Mouse (Mus musculus) limb, embryonic 13.5 days (tissue): Measurements from ENCODE around the gene Sod3. TPM values are rescaled to one million over a fixed set of nuclear protein-coding genes. Genes with fewer than 3 reads are reported as not detected.

Experiments
- ATAC-seq: fragments of 200-750 bp; cut with Nextera tagmentation; 2 replicates; pipeline ENCODE4 v1.8.0; 2017; ENCODE audit warnings: low read depth, moderate number of reproducible peaks, moderate TSS enrichment; ENCODE audit not compliant: low FRiP score
- H3K27ac ChIP-seq: fragments of 300-500 bp; sonication (generic); 2 replicates; pipeline ENCODE4 v1.5.1; 2015; ENCODE audit warnings: inconsistent platforms, mild to moderate bottlenecking, moderate library complexity
- H3K27me3 ChIP-seq: fragments of 300-500 bp; sonication (generic); 2 replicates; pipeline ENCODE4 v1.6.1; 2015; ENCODE audit warnings: mild to moderate bottlenecking, inconsistent platforms
- H3K36me3 ChIP-seq: fragments of 300-500 bp; sonication (generic); 2 replicates; pipeline ENCODE4 v1.6.1; 2015; ENCODE audit warnings: inconsistent platforms, mild to moderate bottlenecking, moderate library complexity
- H3K4me1 ChIP-seq: fragments of 300-500 bp; sonication (generic); 2 replicates; pipeline ENCODE4 v1.6.1; 2015; ENCODE audit warnings: inconsistent platforms
- H3K4me2 ChIP-seq: fragments of 300-500 bp; sonication (generic); replicated peaks from 2 replicates; pipeline ENCODE4 v1.6.1; 2015; ENCODE audit warnings: inconsistent platforms, mild to moderate bottlenecking, moderate library complexity
- H3K4me3 ChIP-seq: fragments of 300-500 bp; sonication (generic); 2 replicates; pipeline ENCODE4 v1.5.1; 2015; ENCODE audit warnings: moderate library complexity, mild to moderate bottlenecking, inconsistent platforms
- H3K9ac ChIP-seq: fragments of 300-500 bp; sonication (generic); 2 replicates; pipeline ENCODE4 v1.6.1; 2015; ENCODE audit warnings: mild to moderate bottlenecking, inconsistent platforms
- H3K9me3 ChIP-seq: fragments of 300-500 bp; sonication (generic); 2 replicates; pipeline ENCODE4 v1.6.1; 2016; ENCODE audit warnings: inconsistent platforms
- WGBS: fragments of 180-500 bp; shearing (Covaris S2); methylation state at CpG from one replicate; pipeline ENCODE4 v1.1.7; 2015; 5-methylcytosine and 5-hydroxymethylcytosine counted together
- polyA plus RNA-seq: library from polyadenylated mRNA; unstranded; fragments of >200 nt; fragmentation: Nextera tagmentation; extraction: Ambion mirVana; gene quantifications from 2 replicates; pipeline ENCODE4 v1.2.1, GENCODE M21; 2015

The Sod3 gene
- polyA plus RNA-seq, 1 experiment from 2014 or later, result 0.20 TPM

DNA sequence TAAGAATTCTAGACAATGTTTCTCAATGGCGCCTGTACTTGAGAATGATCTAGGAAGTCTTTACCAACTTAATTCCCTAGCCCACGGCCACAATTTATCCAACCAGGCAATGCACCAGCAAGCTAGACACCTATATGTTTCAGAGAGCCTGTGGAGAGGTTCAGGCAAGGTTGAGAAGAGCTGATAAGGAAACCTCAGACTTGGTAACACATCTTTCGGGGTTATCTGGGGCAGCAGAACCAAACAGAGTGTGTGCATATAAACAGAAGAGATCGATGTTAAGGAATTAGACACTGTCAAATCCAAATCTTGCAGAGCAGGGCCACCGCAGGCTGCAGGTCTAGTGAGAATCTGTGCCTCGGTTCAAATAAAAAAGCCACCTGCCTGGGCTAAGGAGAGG lies 5.5 kb upstream of the Sod3 start:
- Histone ChIP-seq H3K27me3 (peaks cover 63% of the 10 kb centered on the region), H3K4me3 (no peak overlapping the region), H3K27ac (no peak overlapping the region), H3K4me1 (peaks cover 13% of the 10 kb centered on the region), H3K9me3 (no peaks in the 10 kb centered on the region), H3K4me2 (no peak overlapping the region), H3K36me3 (no peaks in the 10 kb centered on the region), H3K9ac (no peak overlapping the region)
- 89% methylated on average over 6 of the region's 6 CpGs for WGBS
- no peak for ATAC-seq

DNA sequence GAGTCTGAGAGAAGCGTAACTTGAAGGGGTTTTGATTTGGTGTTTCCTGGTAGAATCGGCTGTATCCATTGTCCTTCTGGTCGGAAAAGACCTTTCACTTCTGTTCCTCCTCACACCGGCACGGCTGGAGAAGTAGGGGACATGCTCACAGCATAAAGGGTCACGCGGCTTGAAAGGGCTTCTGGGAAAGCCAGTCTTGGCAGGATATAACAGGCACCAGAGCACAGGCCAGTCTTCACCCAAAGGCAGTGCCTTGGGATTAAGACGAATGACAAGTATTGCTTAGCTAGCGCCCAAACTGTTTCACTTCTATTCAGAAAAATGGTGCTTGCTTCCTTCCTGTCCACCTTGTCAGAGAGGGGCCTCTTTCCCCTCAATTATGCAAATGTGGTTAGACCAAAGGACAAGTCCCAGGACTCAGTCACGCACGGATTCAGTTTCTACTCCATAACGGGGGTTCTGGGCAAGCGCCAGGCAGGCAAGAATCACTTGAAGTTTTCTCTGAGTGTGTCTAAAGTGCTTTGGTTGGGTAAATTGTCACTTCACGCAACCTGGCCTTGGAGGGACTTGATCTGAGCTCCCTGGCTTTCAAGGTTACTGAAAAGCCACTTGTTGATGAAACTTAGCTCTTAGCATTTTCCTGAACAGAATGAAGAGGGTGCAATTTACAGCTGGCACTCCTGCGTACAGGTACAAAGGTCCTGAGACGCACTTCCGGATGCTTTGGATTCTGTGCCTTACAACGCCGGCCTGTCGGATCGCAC lies 3.1 kb upstream of the Sod3 start:
- no peak for ATAC-seq
- Histone ChIP-seq H3K9me3 (no peaks in the 10 kb centered on the region), H3K4me1 (peaks cover 17% of the 10 kb centered on the region), H3K4me3 (no peak overlapping the region), H3K36me3 (no peaks in the 10 kb centered on the region), H3K9ac (no peak overlapping the region), H3K27me3 (peaks cover 68% of the 10 kb centered on the region), H3K27ac (no peak overlapping the region), H3K4me2 (no peak overlapping the region)
- WGBS, result 75% methylated on average over 21 of the region's 21 CpGs

DNA sequence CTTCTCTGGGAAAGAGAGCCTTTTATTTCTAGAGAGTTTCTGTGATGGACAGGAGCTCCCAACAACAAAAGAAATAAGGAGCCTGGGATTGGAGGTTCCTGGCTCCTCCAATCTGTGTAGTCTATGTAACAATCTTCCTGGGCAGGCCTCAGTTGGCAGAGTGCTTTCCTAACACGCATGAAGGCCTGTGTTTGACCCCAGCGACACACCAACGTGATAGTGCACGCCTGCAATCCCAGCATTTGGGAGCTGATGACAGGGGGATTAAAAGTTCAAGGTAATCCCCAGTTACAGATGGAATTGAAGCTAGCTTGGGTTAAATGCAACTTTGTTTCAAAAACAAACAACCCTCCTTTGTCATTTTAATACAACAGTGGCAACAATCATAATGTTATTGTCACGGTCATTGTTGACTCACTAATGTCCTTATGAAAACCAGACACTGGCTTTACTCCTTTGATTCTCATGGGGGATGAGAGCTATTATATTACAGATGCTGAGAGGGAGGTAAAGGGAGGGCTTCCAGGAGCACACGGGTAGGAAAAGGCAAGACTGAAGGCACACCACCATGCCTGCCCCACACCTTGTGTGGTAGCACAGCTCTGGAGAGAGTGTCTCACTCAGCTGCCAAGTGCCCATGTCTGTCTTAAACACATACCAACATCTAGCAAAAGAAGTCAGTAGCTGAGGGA lies 669 bp upstream of the Sod3 start:
- Histone ChIP-seq H3K4me2 (no peak overlapping the region), H3K27ac (no peak overlapping the region), H3K4me1 (peaks cover 5% of the 10 kb centered on the region; the same call in 1 of the 2 replicates), H3K9me3 (no peaks in the 10 kb centered on the region), H3K9ac (no peak overlapping the region), H3K36me3 (no peaks in the 10 kb centered on the region), H3K27me3 (peaks cover 56% of the 10 kb centered on the region), H3K4me3 (no peak overlapping the region)
- WGBS, result 65% methylated on average over 6 of the region's 6 CpGs
- ATAC-seq, result no peak

DNA sequence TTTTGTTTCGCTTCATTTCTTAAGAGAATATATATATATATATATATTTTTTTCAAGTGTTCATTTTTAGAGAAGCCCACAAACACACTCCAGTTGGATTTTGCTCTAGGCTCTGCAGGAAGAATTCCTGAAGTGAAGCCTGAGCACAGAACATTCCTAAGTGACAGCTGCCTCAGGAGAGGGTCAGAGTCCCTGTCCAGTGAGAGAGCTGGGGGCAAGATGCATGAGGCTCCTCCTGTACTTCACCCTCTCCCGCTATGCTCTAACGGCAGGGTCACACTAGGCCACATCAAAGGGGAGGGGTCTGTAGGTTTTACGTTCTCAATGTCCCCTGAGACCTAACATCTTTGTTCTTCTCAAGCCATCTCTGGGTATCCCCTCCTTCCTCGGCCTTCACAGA lies 930 bp downstream of the Sod3 start:
- ATAC-seq, result no peak
- Histone ChIP-seq H3K27me3 (peaks cover 50% of the 10 kb centered on the region), H3K36me3 (no peaks in the 10 kb centered on the region), H3K4me3 (no peak overlapping the region), H3K4me1 (peaks cover 8% of the 10 kb centered on the region; the same call in 1 of the 2 replicates), H3K27ac (no peak overlapping the region), H3K9ac (no peak overlapping the region), H3K4me2 (no peak overlapping the region), H3K9me3 (no peaks in the 10 kb centered on the region)
- WGBS, result 50% methylated on average over 5 of the region's 5 CpGs

DNA sequence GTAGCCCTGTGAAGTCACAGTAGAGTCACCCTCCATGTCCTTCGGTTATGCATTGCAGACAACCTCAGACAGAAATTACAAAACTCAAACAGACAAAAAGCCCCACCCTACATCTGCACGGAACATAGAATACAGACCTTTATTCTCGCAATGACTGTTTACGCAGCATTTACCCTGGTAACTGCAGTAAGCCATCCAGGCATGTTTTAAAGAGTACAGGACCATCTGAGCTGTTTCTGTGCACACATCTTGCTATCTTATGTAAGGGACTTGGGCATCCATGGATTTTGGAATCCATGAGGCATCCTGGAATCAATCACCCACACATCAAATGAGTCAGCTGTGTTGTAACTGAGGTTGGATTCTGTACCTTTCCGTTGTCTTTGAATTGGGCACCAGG lies 2.3 kb downstream of the Sod3 start:
- Histone ChIP-seq H3K4me3 (no peak overlapping the region), H3K4me2 (no peak overlapping the region), H3K36me3 (no peaks in the 10 kb centered on the region), H3K27ac (no peak overlapping the region), H3K27me3 (peaks cover 36% of the 10 kb centered on the region), H3K9me3 (no peaks in the 10 kb centered on the region), H3K4me1 (peaks cover 8% of the 10 kb centered on the region; the same call in 1 of the 2 replicates), H3K9ac (no peak overlapping the region)
- no peak for ATAC-seq
- 88% methylated on average over 5 of the region's 5 CpGs for WGBS

DNA sequence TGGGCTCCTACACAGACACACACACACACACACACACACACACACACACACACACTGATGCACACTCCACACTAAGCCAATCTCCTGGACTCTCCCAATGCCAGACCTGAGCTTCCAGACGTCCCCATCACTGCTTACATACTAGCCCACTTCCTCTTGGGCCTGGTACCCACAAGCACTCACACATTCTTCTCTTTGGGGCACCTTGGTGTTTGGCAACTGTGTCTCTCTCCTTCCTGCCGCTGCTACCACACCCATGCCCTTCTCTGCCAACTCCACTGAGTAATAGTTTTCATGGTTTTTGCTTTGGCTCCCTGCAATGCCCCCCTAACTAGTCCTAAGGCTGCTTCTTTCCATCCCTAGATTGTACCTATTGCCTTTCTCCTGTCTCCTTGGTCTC lies 3.1 kb downstream of the Sod3 start:
- Histone ChIP-seq H3K27me3 (peaks cover 32% of the 10 kb centered on the region), H3K4me3 (no peak overlapping the region), H3K4me2 (no peak overlapping the region), H3K4me1 (peaks cover 8% of the 10 kb centered on the region; the same call in 1 of the 2 replicates), H3K36me3 (no peaks in the 10 kb centered on the region), H3K9ac (no peak overlapping the region), H3K27ac (no peak overlapping the region), H3K9me3 (no peaks in the 10 kb centered on the region)
- no peak for ATAC-seq
- 65% methylated on average over 2 of the region's 2 CpGs for WGBS

DNA sequence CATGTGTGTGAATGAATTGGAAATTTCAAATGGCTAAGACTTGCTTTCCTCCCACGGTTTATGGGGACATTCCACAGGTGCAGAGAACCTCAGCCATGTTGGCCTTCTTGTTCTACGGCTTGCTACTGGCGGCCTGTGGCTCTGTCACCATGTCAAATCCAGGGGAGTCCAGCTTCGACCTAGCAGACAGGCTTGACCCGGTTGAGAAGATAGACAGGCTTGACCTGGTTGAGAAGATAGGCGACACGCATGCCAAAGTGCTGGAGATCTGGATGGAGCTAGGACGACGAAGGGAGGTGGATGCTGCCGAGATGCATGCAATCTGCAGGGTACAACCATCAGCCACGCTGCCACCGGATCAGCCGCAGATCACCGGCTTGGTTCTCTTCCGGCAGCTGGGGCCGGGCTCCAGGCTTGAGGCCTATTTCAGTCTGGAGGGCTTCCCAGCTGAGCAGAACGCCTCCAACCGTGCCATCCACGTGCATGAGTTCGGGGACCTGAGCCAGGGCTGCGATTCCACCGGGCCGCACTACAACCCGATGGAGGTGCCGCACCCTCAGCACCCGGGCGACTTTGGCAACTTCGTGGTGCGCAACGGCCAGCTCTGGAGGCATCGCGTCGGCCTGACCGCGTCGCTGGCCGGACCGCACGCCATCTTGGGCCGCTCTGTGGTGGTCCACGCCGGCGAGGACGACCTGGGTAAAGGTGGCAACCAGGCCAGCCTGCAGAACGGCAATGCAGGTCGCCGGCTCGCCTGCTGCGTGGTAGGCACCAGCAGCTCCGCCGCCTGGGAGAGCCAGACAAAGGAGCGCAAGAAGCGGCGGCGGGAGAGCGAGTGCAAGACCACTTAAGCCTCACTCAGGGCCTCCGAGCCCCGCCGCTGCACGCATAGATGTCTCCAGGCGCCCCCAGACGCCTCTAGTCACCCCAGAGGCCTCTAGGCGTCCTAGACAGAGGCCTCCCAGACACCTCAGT lies 4.6 kb downstream of the Sod3 start:
- H3K4me3 ChIP-seq, result peak overlapping the region; percentile 22
- 55% methylated on average over 63 of the region's 63 CpGs for WGBS
- H3K27ac ChIP-seq, result no peak overlapping the region
- H3K9me3 ChIP-seq, result no peaks in the 10 kb centered on the region
- peak overlapping the region; percentile 49 for H3K4me2 ChIP-seq
- no peak overlapping the region for H3K9ac ChIP-seq
- H3K27me3 ChIP-seq, result peaks cover 20% of the 10 kb centered on the region; the same call in 1 of the 2 replicates
- H3K36me3 ChIP-seq, result no peaks in the 10 kb centered on the region
- ATAC-seq, result no peak
- peaks cover 6% of the 10 kb centered on the region; the same call in 1 of the 2 replicates for H3K4me1 ChIP-seq

DNA sequence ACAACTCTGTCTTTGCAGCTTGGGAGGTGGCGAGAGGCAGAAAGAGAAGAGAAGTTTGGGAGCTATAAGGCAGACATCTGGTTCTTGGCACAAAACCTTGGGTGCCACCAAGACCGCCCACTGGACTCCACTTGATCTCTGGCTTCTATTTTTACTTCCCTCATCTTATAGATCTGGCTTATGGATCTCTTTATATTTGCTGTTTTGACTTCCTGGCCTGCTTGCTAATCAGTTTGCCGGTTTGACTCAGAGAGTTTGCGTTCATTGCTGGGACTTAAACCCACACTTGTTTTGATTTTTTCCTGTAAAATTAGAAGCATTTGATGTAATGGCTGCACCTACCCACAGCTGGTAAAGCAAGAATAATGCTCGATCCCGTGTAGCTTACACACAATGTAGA lies 7.3 kb downstream of the Sod3 start:
- Histone ChIP-seq H3K27me3 (peaks cover 6% of the 10 kb centered on the region; the same call in 1 of the 2 replicates), H3K4me2 (no peak overlapping the region), H3K27ac (no peak overlapping the region), H3K36me3 (no peaks in the 10 kb centered on the region), H3K4me3 (no peak overlapping the region), H3K9me3 (no peaks in the 10 kb centered on the region), H3K9ac (no peak overlapping the region), H3K4me1 (0 out of 2 replicates have a peak, but pooled peaks cover 3% of the 10 kb centered on the region)
- WGBS, result 83% methylated on average over 6 of the region's 6 CpGs
- ATAC-seq, result no peak

DNA sequence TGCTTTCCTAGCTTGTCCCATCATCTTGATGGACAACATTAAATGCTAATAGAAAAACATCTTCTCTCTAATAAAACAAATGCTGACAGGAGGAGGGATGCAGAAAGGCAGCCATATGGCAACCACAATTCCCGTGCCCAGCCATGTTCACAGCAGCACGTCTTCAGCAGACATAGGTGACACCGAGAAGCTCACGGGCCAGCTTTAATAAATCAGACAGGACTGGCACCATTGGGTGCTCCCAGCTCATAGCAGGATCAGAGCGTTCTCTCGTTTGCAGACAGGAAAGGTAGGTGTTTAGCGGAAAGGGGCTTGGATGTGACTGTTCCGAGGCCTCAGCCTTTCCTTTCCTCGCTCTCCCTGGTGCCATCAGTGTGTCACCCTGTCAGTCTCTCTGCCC lies 12.3 kb downstream of the Sod3 start:
- no peak for ATAC-seq
- no peaks in the 10 kb centered on the region for H3K9me3 ChIP-seq
- no peak overlapping the region for H3K4me2 ChIP-seq
- H3K36me3 ChIP-seq, result no peaks in the 10 kb centered on the region
- H3K9ac ChIP-seq, result no peak overlapping the region
- WGBS, result 80% methylated on average over 9 of the region's 9 CpGs
- 0 out of 2 replicates have a peak, but pooled peaks cover 5% of the 10 kb centered on the region for H3K27me3 ChIP-seq
- H3K4me1 ChIP-seq, result no peaks in the 10 kb centered on the region
- no peak overlapping the region for H3K4me3 ChIP-seq
- no peak overlapping the region for H3K27ac ChIP-seq

DNA sequence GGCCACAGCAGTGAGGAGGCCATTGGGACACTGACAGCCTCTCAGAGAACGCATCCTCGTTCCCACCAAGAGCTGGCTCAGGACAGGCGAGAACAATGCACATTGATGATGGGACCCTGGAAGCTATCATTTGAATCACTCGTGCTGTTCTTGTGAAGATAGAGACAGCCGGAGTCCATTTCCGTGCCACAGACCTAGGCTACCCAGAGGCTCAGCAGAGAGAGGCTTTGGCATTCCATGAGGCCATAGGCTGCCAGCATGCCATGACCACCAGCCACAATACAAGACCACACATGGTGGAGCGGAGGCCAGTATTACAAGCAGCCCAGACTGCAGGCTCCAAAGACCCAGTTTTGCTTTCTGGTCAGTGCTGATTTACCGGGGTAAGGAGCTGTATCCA lies 19.2 kb downstream of the Sod3 start:
- WGBS, result 83% methylated on average over 8 of the region's 8 CpGs
- ATAC-seq, result no peak
- Histone ChIP-seq H3K36me3 (no peaks in the 10 kb centered on the region), H3K4me3 (no peak overlapping the region), H3K4me2 (no peak overlapping the region), H3K9ac (no peak overlapping the region), H3K9me3 (no peaks in the 10 kb centered on the region), H3K27ac (no peak overlapping the region), H3K27me3 (0 out of 2 replicates have a peak, but pooled peaks cover 5% of the 10 kb centered on the region), H3K4me1 (no peaks in the 10 kb centered on the region)

DNA sequence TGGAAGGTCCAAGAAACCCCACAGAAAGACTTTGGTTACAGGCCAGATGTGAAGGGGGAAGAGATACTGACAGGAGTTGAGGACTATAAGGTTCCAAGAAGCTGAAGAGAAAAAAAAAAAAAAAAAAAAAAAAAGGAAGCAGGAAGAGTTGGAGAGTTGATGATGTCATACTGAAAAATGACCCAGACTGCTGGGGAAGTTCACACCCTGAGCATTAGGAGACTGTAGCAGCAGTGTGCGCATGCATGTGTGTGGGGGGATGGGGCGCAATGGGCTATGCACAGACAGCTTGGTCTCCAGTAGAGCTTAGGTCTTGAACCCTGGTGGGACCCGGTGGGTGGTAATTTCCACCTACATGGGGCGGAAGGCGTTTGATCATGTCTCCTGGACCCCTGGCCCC lies 20.2 kb downstream of the Sod3 start:
- Histone ChIP-seq H3K27ac (no peak overlapping the region), H3K4me1 (no peaks in the 10 kb centered on the region), H3K27me3 (0 out of 2 replicates have a peak, but pooled peaks cover 5% of the 10 kb centered on the region), H3K9ac (no peak overlapping the region), H3K9me3 (no peaks in the 10 kb centered on the region), H3K36me3 (no peaks in the 10 kb centered on the region), H3K4me3 (no peak overlapping the region), H3K4me2 (no peak overlapping the region)
- WGBS, result 72% methylated on average over 5 of the region's 5 CpGs
- ATAC-seq, result no peak

DNA sequence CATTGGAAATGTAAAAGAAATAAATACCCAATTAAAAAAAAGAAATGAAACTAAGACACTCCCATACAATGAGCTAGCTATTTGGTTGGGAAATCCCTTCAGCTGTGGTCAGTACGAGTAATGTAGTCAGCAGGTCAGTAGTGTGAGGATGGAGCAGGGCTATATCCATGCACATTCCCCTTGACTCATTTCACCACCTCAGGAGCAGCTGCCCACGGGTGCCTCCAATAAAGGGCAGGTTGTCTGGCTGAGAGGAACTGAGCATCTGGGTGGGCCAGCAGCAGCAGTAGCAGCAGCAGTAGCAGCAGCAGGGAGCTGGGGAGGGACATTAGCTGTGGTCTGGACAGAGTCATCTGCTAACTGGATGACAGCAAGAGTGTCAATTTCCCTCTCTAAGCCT lies 22.4 kb downstream of the Sod3 start:
- no peak for ATAC-seq
- Histone ChIP-seq H3K9me3 (no peaks in the 10 kb centered on the region), H3K4me3 (no peak overlapping the region), H3K4me1 (no peaks in the 10 kb centered on the region), H3K27me3 (no peaks in the 10 kb centered on the region), H3K36me3 (no peaks in the 10 kb centered on the region), H3K4me2 (no peak overlapping the region), H3K9ac (no peak overlapping the region), H3K27ac (no peak overlapping the region)
- 61% methylated on average over 2 of the region's 2 CpGs for WGBS
